Mouse (Mus musculus): ENCODE results near the gene Gm20532.

GRCm38 (mm10) chr2:26600664-26601063 is 14.2 kb downstream of the Gm20532 start:
- TF ChIP-seq CTCF (conservative IDR thresholded peaks at IDR 0.05; ENCODE audit: low read length): no peak
- peak; percentile 54; the same call in 1 of the 2 replicates for TF ChIP-seq NANOG (IDR thresholded peaks at IDR 0.05; ENCODE audit: borderline replicate concordance, low read length)

Measured in E14TG2a.4 (cell line).